Mouse (Mus musculus) lung, embryonic 16.5 days (tissue): ENCODE data around the gene Tenm3. TPM values are rescaled to one million over a fixed set of nuclear protein-coding genes. Genes with fewer than 3 reads are reported as not detected.

Experiments used
- ATAC-seq: fragments of 200-750 bp; cut with Nextera tagmentation; 2 replicates; pipeline ENCODE4 v1.8.0; 2017; ENCODE audit warnings: low read depth, mild to moderate bottlenecking, moderate library complexity
- H3K27ac ChIP-seq: fragments of 300-500 bp; sonication (generic); 2 replicates; pipeline ENCODE4 v1.5.1; 2014; ENCODE audit warnings: mild to moderate bottlenecking, control low read depth, low read length
- H3K27me3 ChIP-seq: fragments of 300-500 bp; sonication (generic); 2 replicates; pipeline ENCODE4 v1.6.1; 2014; ENCODE audit warnings: low read depth, low read length, mixed read lengths; ENCODE audit not compliant: control insufficient read depth, insufficient read depth
- H3K36me3 ChIP-seq: fragments of 300-500 bp; sonication (generic); 2 replicates; pipeline ENCODE4 v1.6.1; 2014; ENCODE audit warnings: low read length; ENCODE audit not compliant: control insufficient read depth, insufficient read depth
- H3K4me1 ChIP-seq: fragments of 300-500 bp; sonication (generic); replicated peaks from 2 replicates; pipeline ENCODE4 v1.6.1; 2014; ENCODE audit warnings: low read length, mixed read lengths; ENCODE audit not compliant: control insufficient read depth, insufficient read depth
- H3K4me2 ChIP-seq: fragments of 300-500 bp; sonication (generic); 2 replicates; pipeline ENCODE4 v1.6.1; 2014; ENCODE audit warnings: low read depth, low read length, control low read depth
- H3K4me3 ChIP-seq: fragments of 300-500 bp; sonication (generic); 2 replicates; pipeline ENCODE4 v1.5.1; 2014; ENCODE audit warnings: mild to moderate bottlenecking, low read length, control low read depth
- H3K9ac ChIP-seq: fragments of 300-500 bp; sonication (generic); 2 replicates; pipeline ENCODE4 v1.6.1; 2014; ENCODE audit warnings: low read length, control low read depth
- H3K9me3 ChIP-seq: fragments of 300-500 bp; sonication (generic); 2 replicates; pipeline ENCODE4 v1.6.1; 2016; ENCODE audit warnings: low read length; ENCODE audit not compliant: control insufficient read depth
- WGBS: fragments of 180-500 bp; shearing (Covaris S2); extraction: QIAGEN DNeasy Blood & Tissue Kit; methylation state at CpG from one replicate; pipeline ENCODE4 v1.1.7; 2014; 5-methylcytosine and 5-hydroxymethylcytosine counted together
- polyA plus RNA-seq: library from polyadenylated mRNA; unstranded; fragments of >200 nt; fragmentation: Nextera tagmentation; extraction: Ambion mirVana; gene quantifications from 2 replicates; pipeline ENCODE4 v1.2.1, GENCODE M21; 2015

Gene Tenm3
- polyA plus RNA-seq, 1 experiment from 2014 or later: 4.1 TPM

- Histone ChIP-seq H3K4me3 (no peak overlapping the region), H3K9me3 (no peaks in the 10 kb centered on the region), H3K4me1 (no peaks in the 10 kb centered on the region), H3K27me3 (no peaks in the 10 kb centered on the region), H3K36me3 (no peaks in the 10 kb centered on the region), H3K4me2 (no peak overlapping the region), H3K27ac (no peak overlapping the region), H3K9ac (no peak overlapping the region)
- ATAC-seq: no peak
- WGBS: 85% methylated on average over 2 of the region's 2 CpGs
These were observed 599.9 kb downstream of the Tenm3 start for GRCm38 (mm10) chr8:48243876-48244275.

- WGBS: 43% methylated on average over 6 of the region's 6 CpGs
- Histone ChIP-seq H3K4me1 (no peaks in the 10 kb centered on the region), H3K27me3 (no peaks in the 10 kb centered on the region), H3K4me2 (no peak overlapping the region), H3K27ac (no peak overlapping the region), H3K4me3 (no peak overlapping the region), H3K9me3 (peaks cover 4% of the 10 kb centered on the region; the same call in 1 of the 2 replicates), H3K36me3 (no peaks in the 10 kb centered on the region), H3K9ac (no peak overlapping the region)
- no peak for ATAC-seq
These were observed 602.7 kb downstream of the Tenm3 start for GRCm38 (mm10) chr8:48240917-48241531.

DNA sequence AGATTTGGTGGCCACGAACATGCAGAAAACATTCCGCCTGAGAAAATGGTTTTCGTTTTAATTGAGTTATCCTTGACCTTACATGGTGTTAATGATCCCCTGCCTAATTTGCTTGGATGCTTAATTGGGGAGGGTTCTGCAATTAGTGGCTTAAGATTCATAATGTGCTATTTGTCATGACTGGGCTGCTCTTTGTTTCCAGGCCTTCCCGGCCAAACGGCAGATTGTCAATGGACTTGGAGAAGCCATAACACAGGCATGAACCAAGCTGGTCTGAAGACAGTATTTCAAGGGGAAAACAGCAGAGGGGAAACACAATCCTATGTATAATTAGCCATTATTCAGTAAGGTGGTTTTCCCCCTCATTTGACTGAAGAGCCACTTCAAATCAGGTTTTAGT lies 606.8 kb downstream of the Tenm3 start:
- ATAC-seq: no peak
- no peaks in the 10 kb centered on the region; the same call in 1 of the 2 replicates for H3K36me3 ChIP-seq
- 93% methylated on average over 5 of the region's 5 CpGs for WGBS

DNA sequence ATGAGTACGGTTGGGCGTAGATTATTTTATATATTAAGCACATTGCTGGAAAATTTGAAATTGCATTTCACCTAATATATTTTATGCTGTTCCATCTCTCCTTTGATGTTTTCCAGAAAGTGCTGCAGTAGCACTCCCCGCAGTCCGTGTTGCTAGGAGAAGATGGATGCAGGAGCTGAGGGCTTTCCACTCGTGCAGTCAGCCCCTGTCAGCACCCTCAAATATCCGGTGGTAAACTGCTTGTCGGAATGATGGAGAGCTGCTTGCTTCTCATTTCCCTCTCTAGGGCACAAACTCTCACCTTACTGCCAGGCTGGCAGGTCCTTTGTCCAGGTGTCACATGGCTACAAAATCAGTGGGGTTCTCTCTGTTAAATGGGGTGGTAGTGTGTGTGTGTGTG lies 610.8 kb downstream of the Tenm3 start:
- H3K27me3 ChIP-seq: no peaks in the 10 kb centered on the region
- WGBS: 56% methylated on average over 7 of the region's 7 CpGs
- peaks cover 12% of the 10 kb centered on the region for H3K9me3 ChIP-seq
- ATAC-seq: no peak
- H3K4me3 ChIP-seq: no peak overlapping the region
- no peak overlapping the region for H3K27ac ChIP-seq
- no peak overlapping the region for H3K9ac ChIP-seq
- no peaks in the 10 kb centered on the region; the same call in 1 of the 2 replicates for H3K36me3 ChIP-seq
- H3K4me1 ChIP-seq: no peaks in the 10 kb centered on the region
- H3K4me2 ChIP-seq: no peak overlapping the region

More for the DNA sequence above, 606.8 kb downstream of the Tenm3 start:
- no peak overlapping the region for H3K27ac ChIP-seq
- H3K9ac ChIP-seq: no peak overlapping the region
- no peaks in the 10 kb centered on the region for H3K4me1 ChIP-seq
- H3K4me2 ChIP-seq: no peak overlapping the region
- no peak overlapping the region for H3K4me3 ChIP-seq
- H3K27me3 ChIP-seq: no peaks in the 10 kb centered on the region
- peaks cover 12% of the 10 kb centered on the region for H3K9me3 ChIP-seq

DNA sequence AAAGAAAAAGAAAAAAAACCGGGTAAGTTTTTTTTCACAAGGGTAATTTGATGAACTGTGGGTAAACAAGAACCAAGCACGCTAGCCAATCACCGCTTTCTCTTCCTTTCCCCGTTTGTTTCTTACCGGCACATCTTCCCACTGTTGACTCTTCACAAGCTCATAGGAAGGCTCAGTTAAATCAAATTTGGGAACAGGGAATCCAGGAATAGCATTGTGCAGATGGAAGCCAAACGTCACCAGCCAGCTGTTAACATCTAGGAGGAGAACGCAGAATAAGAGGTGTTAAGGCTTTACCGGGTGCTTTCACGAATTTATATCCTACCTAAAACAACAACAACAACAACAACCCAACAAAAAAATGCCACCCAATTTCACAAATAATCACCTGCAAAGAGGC lies 611.9 kb downstream of the Tenm3 start:
- Histone ChIP-seq H3K9me3 (peaks cover 12% of the 10 kb centered on the region), H3K27me3 (no peaks in the 10 kb centered on the region), H3K4me2 (no peak overlapping the region), H3K36me3 (no peaks in the 10 kb centered on the region; the same call in 1 of the 2 replicates), H3K4me3 (no peak overlapping the region), H3K4me1 (no peaks in the 10 kb centered on the region), H3K27ac (no peak overlapping the region), H3K9ac (no peak overlapping the region)
- 78% methylated on average over 9 of the region's 9 CpGs for WGBS
- ATAC-seq: no peak

- H3K9ac ChIP-seq: no peak overlapping the region
- ATAC-seq: no peak
- H3K27me3 ChIP-seq: no peaks in the 10 kb centered on the region
- no peak overlapping the region for H3K27ac ChIP-seq
- H3K36me3 ChIP-seq: no peaks in the 10 kb centered on the region; the same call in 1 of the 2 replicates
- H3K4me1 ChIP-seq: no peaks in the 10 kb centered on the region
- H3K4me3 ChIP-seq: no peak overlapping the region
- H3K4me2 ChIP-seq: no peak overlapping the region
- peaks cover 12% of the 10 kb centered on the region for H3K9me3 ChIP-seq
- WGBS: 87% methylated on average over 9 of the region's 9 CpGs
These were observed 612.4 kb downstream of the Tenm3 start for GRCm38 (mm10) chr8:48231389-48231788.

GRCm38 (mm10) chr8:48228676-48229075 lies 615.1 kb downstream of the Tenm3 start:
- 96% methylated on average over 35 of the region's 35 CpGs for WGBS
- H3K4me3 ChIP-seq: no peak overlapping the region
- no peaks in the 10 kb centered on the region; the same call in 1 of the 2 replicates for H3K9me3 ChIP-seq
- no peaks in the 10 kb centered on the region for H3K4me1 ChIP-seq
- H3K4me2 ChIP-seq: no peak overlapping the region
- ATAC-seq: no peak
- no peak overlapping the region for H3K27ac ChIP-seq
- no peak overlapping the region for H3K9ac ChIP-seq
- no peaks in the 10 kb centered on the region for H3K36me3 ChIP-seq
- no peaks in the 10 kb centered on the region for H3K27me3 ChIP-seq

DNA sequence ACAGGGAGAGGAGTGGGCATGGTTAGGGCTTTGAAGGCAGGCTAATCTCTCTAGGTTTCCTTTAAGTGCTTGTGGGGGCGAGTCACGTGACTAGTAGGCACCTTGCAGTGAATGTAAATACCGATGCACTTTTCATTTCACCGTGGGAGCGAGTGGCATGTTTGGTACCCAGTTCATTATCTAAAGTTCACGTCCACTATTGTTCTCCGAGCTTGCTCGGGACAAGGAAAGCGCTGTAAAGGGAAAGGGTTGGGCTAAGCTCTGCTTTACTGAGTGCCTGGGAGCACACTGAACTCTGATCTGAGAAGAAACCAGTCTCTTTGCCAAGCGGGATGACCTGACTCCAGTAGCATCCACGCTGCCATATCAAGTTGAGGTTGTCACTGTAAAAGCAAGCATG lies 619.0 kb downstream of the Tenm3 start:
- Histone ChIP-seq H3K9me3 (no peaks in the 10 kb centered on the region; the same call in 1 of the 2 replicates), H3K4me2 (no peak overlapping the region), H3K4me3 (no peak overlapping the region), H3K9ac (no peak overlapping the region), H3K27ac (no peak overlapping the region), H3K27me3 (peaks cover 3% of the 10 kb centered on the region; the same call in 1 of the 2 replicates), H3K36me3 (no peaks in the 10 kb centered on the region), H3K4me1 (no peaks in the 10 kb centered on the region)
- ATAC-seq: no peak
- WGBS: 37% methylated on average over 11 of the region's 11 CpGs

DNA sequence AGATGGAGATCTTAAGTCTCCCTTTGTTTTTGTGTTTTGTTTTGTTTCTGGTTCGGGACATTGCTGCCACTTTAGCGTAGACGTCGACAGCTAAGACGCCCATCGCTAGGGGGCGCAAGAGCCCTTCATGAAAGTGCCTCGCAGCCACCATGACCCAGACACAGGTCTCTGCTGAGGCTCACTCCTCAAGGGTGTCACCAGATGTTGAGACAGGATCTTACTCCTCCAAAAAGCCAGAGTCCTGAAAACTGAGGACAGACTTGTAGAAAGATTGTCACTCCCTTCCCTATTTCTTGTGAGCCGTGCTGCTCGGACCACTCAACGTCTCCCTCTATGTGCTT lies 621.4 kb downstream of the Tenm3 start:
- H3K36me3 ChIP-seq: no peaks in the 10 kb centered on the region
- no peak overlapping the region for H3K27ac ChIP-seq
- peak; percentile 84 for ATAC-seq
- H3K9ac ChIP-seq: peak overlapping the region; percentile 59
- peak overlapping the region; percentile 42 for H3K4me3 ChIP-seq
- H3K9me3 ChIP-seq: no peaks in the 10 kb centered on the region
- 12% methylated on average over 11 of the region's 11 CpGs for WGBS
- H3K27me3 ChIP-seq: peaks cover 3% of the 10 kb centered on the region; the same call in 1 of the 2 replicates
- no peaks in the 10 kb centered on the region for H3K4me1 ChIP-seq
- H3K4me2 ChIP-seq: peak overlapping the region; percentile 63
